Mouse (Mus musculus): ENCODE measurements around the gene Adam10. TPM values are rescaled to one million over a fixed set of nuclear protein-coding genes. Genes with fewer than 3 reads are reported as not detected.

The Adam10 gene
- total RNA-seq, 2 experiments from 2014 or later = 54.1 to 59.2 TPM

GRCm38 (mm10) chr9:70782191-70782590 is 103.4 kb downstream of the Adam10 start:
- no peak for DNase-seq

GRCm38 (mm10) chr9:70788705-70789104 is 109.9 kb downstream of the Adam10 start:
- no peak for DNase-seq

- no peak for DNase-seq
These were observed 111.8 kb downstream of the Adam10 start for GRCm38 (mm10) chr9:70790621-70791020.

- DNase-seq = peak; percentile 66
These were observed 116.0 kb downstream of the Adam10 start for GRCm38 (mm10) chr9:70794643-70795438.

GRCm38 (mm10) chr9:70795439-70795757 is 116.6 kb downstream of the Adam10 start:
- no peak for DNase-seq

GRCm38 (mm10) chr9:70800588-70801315 is 122.0 kb downstream of the Adam10 start:
- no peak for DNase-seq

GRCm38 (mm10) chr9:70801761-70802160 is 123.0 kb downstream of the Adam10 start:
- DNase-seq = no peak

GRCm38 (mm10) chr9:70802816-70803215 is 124.0 kb downstream of the Adam10 start:
- DNase-seq = no peak

- no peak for DNase-seq
These were observed 127.3 kb downstream of the Adam10 start for GRCm38 (mm10) chr9:70806069-70806468.

GRCm38 (mm10) chr9:70807714-70808113 is 128.9 kb downstream of the Adam10 start:
- DNase-seq = no peak

- peak; percentile 40 for DNase-seq
These were observed 133.8 kb downstream of the Adam10 start for GRCm38 (mm10) chr9:70812551-70812950.

- DNase-seq = no peak
These were observed 138.0 kb downstream of the Adam10 start for GRCm38 (mm10) chr9:70816701-70817305.

GRCm38 (mm10) chr9:70817396-70817795 is 138.6 kb downstream of the Adam10 start:
- DNase-seq = no peak

GRCm38 (mm10) chr9:70818739-70819138 is 139.9 kb downstream of the Adam10 start:
- DNase-seq = no peak

GRCm38 (mm10) chr9:70824103-70824502 is 145.3 kb downstream of the Adam10 start:
- DNase-seq = peak; percentile 33

GRCm38 (mm10) chr9:70827911-70828310 is 149.1 kb downstream of the Adam10 start:
- no peak for DNase-seq

Small RNAs within 50 kb of the gene (microRNA-seq; reads per million reads assigned to microRNA genes)
- gene Gm25149 = not detected

Other genes with a start within 250 kb of the Adam10 start
- 10 to 100 TPM; 31.4 to 36.9 TPM for gene Rnf111, start 175.3 kb upstream of the Adam10 start, total RNA-seq (2021)
- gene Sltm, start 136.2 kb upstream of the Adam10 start, total RNA-seq (2021) = 10 to 100 TPM; 27.4 to 36.0 TPM
- 1 to 10 TPM in 1 of 2 experiments, under 1 TPM in 1; 0.60 to 1.1 TPM for gene Gm10642, start 22.7 kb upstream of the Adam10 start, total RNA-seq (2021)
- 10 to 100 TPM; 17.5 to 21.2 TPM for gene Mindy2, start 21.8 kb upstream of the Adam10 start, total RNA-seq (2021)

Data from adrenal gland, postnatal 10 days (tissue).